Mouse (Mus musculus) erythroblast, adult 5-6 weeks (primary cell): ENCODE data around the gene Skor1. TPM values are rescaled to one million over a fixed set of nuclear protein-coding genes. Genes with fewer than 3 reads are reported as not detected.

Source experiments
- ATAC-seq: replicated peaks from 2 replicates; pipeline ENCODE4 v1.8.0; 2016; ENCODE audit warnings: moderate number of reproducible peaks, mild to moderate bottlenecking, moderate TSS enrichment, inconsistent platforms; ENCODE audit not compliant: poor library complexity, low FRiP score, severe bottlenecking
- total RNA-seq, 2 experiments: library from RNA; stranded (forward) in 1 of 2; stranded (reverse) in 1 of 2; fragments of 150-400 nt in 1 of 2; fragments of 200-764, 138-1000 nt in 1 of 2; gene quantifications; 2 replicates each; pipeline versions ENCODE4 v1.2.3 to v1.2.4; 2015 to 2017; ENCODE audit warnings: low replicate concordance in 2 of 2

The Skor1 gene
- total RNA-seq, 2 experiments from 2014 or later, result not detected

GRCm38 (mm10) chr9:63136756-63137614 lies 11.8 kb downstream of the Skor1 start:
- ATAC-seq, result no peak

- no peak for ATAC-seq
Measured at GRCm38 (mm10) chr9:63136241-63136640, 12.5 kb downstream of the Skor1 start.

GRCm38 (mm10) chr9:63135801-63136200 lies 13.0 kb downstream of the Skor1 start:
- no peak; the same call in 1 of the 2 replicates for ATAC-seq

DNA sequence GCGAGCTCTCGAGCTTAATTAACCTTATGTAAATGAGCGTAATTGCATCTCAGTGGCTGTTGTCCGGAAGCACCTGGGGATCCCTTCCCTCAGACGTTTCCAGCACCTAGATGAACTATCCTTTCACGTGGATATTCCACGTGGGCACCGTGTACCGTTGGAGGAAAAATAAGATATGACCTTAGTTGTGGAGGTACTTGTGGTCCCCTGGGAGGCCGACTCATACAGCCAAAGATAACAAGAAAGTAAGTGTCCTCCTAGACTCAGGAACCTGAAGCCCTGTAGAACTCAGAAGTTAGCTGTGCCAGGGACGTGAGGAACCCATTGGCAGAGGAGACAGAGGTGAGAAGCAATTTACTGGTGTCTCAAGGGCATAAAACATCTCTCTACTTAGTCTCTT lies 13.4 kb downstream of the Skor1 start:
- ATAC-seq, result no peak

DNA sequence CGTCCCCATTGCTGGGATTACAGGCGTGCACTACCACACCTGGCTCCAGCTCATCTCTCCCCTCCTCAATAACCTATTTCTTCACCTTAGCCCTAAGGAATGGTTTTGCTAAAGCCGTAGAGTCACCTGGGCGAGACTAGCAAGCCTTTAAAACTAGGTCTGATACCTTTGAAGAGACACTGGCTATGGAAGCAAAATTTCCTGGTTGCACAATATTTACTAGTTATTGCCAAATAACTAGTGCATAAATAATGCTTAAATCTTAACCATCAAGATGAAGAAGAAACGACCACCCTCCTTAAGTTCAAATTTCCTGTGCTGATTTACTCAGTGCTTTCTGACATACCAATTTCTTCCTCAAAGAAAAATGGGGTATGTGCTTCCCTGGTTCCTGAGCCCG lies 15.1 kb downstream of the Skor1 start:
- ATAC-seq, result no peak

DNA sequence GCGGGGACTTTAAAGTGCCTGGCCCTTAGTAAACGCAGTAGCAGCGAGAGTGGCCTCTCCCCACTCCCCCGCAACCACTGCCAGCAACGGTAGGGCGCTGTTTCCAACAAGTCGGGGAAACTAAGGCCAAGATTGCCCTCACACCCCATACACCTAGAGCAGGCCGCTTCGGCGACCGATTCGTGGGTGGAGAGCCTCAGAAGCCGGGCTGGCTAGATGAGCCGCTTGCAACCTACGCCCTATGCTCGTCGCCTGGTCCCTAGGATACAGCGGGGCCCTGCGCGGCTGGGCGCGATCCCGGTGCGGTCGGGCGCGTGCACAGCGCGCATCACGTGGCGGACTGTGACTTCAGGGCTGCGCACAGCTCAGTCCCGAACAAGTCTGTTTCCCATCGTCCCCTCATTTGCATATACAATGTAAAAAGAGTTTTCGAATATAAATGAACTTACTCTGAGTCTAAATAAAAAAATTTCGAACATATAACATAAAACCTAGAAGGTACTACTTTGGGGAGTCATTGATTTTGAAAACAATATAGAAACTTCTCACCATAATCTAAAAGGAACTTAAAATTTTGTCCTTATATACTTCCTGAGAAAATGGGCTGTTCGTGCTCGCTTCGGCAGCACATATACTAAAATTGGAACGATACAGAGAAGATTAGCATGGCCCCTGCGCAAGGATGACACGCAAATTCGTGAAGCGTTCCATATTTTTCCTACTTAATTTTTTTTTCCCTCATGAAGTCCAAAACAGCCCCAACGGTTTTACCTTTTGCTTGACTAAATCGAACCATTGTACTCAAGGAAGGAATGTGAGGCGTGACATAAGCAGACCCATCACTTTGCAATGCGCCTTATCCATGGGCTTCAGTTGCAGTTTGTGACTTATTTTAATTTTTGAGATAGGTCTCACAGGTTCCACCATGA lies 15.8 kb downstream of the Skor1 start:
- no peak for ATAC-seq

- ATAC-seq, result no peak
Measured at GRCm38 (mm10) chr9:63131957-63132602, 16.7 kb downstream of the Skor1 start.

DNA sequence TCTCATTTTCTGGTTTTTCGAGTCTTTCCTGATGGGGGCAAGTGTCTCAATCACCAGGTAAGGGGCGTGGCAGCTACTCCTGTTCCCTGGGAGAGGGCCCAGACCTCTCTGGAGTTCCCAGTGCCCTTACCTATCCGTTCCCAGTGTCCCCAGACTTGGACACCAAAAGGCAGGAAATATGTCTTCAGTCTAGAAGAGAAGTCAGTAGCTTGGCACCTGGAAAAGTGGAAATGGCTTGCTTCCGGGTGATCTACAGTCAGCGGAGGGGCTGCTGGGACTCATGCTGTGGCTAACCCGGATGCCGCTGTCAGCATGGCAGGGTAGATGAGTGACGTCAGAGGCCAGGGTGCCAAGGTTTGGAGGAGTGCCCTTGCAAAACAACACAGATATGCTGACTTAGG lies 19.1 kb downstream of the Skor1 start:
- no peak for ATAC-seq

DNA sequence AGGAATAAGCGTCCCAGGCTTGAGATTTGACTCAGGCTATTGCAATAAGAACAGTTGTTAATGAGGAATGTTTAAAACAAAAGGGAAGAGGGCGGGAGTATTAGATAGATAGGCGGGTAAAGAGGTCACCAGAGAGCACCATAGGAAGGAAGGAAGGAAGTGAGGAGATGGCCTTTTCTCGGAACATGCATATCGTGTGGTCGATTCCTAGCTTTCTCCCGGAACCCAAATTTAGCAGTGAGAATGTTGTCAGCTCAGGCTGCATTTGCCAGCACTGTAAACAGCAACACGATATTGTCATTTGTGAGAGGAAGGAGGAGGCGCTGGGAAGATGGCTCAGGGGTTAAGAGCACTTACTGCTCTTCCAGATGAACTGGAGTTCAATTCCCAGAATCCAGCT lies 24.2 kb downstream of the Skor1 start:
- ATAC-seq, result no peak

DNA sequence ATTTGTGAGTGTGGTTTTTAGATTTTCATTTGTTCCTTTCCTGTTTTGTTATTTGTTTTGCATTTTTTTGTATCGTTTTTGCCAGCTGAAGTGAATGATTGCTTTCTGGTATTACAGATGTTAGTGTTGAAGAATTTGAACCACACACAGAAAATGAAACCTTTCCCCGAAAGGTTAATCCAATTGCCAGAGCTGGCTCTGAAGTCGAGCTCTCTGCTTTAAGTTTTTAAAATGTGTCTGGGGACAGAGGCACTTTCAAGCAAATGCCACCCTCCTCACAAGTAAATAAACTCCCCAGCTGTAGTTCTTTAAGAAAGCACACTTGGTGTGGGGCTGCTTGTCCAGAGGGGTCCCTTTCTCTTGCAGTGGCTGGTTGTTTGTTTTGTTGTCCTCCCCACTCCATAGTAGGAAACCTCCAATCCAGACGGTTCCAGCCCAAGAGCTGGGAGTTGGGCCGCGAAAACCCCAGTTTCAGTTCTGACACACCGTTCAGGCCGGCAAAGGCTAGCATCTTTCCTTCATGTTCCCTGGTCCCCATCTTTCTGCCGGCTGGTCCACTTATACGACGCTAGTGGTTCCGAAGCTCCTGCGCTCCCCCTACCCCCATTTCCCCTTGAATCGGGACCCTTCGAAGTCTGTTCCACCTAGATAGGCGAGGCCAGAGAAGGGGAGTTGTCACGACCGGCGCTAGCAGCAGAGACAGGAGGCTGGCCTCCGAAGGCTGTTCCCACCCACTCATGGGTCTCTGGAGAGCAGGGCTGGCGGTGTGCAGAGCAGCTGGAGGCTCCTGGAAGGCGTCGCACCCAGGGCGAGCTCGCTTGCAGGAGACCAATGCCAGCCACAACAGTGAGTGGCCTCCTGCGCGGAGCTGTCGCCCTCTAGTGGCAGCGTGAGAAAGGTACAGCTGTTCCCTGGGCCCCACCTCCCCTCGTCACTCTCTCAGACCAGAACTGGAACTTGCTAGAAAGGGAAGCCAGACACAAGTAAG lies 25.0 kb downstream of the Skor1 start:
- peak; percentile 89 for ATAC-seq

DNA sequence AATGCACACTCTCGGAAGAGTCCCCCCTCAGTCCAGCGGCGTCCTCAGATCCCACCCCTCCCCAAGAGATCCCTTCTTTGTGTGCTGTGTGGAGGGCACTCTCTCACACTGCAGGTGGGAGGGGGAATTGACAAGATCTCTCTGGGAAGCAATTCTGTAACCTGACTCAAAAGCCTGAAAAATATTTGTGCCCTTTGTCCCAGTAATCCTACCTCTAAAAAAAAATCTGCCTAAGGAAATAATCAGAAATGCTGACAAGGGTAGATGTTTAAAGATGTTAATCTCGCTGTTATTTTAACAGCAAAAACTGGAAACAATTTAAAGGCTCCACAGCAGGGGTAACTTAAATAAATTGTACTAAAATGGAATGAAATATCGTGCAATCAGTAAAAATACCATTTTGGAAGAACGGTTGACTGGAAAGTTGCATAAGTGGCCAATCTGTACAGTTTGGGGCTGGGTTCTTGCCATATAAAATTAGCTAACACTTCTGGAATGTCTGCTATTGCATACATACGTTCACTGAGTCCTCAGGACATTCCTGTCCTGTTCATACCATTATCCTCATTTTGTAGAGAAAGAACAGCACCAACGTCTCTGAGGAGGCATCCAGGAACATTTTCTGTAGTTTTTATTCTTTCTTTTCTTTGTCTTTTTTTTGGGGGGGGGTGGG lies 26.5 kb downstream of the Skor1 start:
- no peak for ATAC-seq

DNA sequence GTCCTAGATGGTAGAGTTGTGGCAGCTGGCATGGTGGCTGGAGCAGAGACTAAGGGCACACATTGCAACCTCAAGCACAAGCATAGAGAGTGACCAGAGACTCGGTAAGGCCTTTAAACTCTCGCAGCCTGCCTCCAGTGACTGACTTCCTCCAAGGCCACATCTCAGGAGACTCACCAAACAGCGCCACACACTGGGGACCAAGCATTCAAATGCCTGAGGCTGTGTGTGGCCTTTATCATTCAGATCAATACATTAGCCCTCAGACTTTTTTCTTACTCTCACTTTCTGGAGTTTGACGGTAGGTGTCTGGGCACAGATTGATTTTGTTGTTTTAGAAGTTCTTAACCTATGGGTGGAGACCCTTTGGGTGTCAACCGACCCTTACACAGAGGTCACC lies 30.4 kb downstream of the Skor1 start:
- ATAC-seq, result no peak

GRCm38 (mm10) chr9:63112514-63112913 lies 36.2 kb downstream of the Skor1 start:
- ATAC-seq, result no peak

- ATAC-seq, result no peak
Measured at GRCm38 (mm10) chr9:63109782-63110087, 39.0 kb downstream of the Skor1 start.

DNA sequence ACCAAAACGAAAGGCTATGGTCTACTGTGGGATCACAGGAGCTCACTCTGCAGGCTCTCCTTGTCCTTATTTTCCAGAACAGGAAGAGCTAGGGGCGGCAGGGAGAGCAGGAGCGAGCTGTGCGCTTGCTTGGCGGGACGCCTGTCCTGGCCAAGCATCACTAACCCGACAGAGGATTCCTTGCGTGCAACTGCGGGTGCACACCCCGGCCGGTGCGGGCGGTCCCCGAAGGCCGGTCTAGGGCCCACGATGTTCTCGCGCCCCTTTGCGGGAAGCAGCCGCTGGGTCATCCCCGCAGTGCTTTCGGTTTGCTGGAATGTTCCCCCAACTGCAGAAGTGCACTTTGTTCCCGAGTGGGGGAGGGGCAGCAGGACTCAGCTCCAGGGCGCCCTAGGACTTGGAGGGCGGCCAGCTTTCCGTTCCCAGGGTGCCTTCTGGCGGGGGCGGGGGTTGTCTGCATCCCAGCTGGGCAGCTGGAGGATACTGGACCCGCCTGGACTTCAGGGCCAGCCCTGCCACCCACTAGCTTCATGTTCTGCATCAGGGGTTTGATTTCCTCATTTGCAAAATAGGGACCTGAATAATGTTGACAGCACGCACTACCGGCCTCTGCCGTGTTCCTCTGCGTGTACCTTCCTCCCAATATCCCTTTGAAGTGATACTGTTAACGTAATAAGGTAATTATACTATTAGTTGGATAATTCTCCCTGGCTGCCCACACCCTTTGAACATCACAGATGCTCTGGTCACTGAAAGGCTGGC lies 39.6 kb downstream of the Skor1 start:
- ATAC-seq, result no peak

GRCm38 (mm10) chr9:63108580-63108979 lies 40.2 kb downstream of the Skor1 start:
- ATAC-seq, result no peak

DNA sequence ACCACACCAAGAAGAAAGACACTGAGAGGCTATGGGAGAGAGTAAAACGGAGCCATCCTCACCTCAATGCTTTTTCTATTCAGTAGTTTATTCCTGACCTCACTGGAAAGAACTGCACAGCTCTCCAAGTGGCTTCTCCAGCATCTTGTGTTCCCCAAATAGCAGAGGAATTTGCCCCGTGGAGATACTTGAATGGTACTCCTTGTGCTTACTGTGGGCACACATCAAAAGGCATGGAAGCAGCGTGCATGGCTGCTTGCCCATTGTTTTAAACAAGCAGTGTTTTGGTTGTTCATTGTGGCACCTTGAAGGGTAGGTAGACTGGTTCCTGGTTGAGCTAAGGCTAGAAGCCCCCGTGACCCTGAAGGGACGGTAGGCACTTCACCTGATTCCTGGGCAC lies 48.1 kb downstream of the Skor1 start:
- no peak for ATAC-seq

GRCm38 (mm10) chr9:63099876-63100275 lies 48.9 kb downstream of the Skor1 start:
- no peak for ATAC-seq
